Mouse (Mus musculus) MEL (cell line): ENCODE data around the gene Fut8.
A peak's percentile ranks its signal among the peaks of the same experiment; 100 is the strongest.

Experiments
- CTCF ChIP-seq, 3 experiments: IDR thresholded peaks in 2 of 3; conservative IDR thresholded peaks in 1 of 3; 2 replicates each; pipeline ENCODE4 v1.5.1; 2011 to 2012; ENCODE audit warnings: low read length in 3 of 3, low read depth in 2 of 3, mild to moderate bottlenecking in 2 of 3, improper control_type of control experiment in 1 of 3, inconsistent platforms in 1 of 3, mixed read lengths in 1 of 3, moderate library complexity in 1 of 3; ENCODE audit not compliant: control insufficient read depth in 1 of 3, insufficient read depth in 1 of 3, poor library complexity in 1 of 3, severe bottlenecking in 1 of 3
- GATA1 ChIP-seq: IDR thresholded peaks from 2 replicates; pipeline ENCODE4 v1.6.1; 2011; ENCODE audit warnings: low read depth, low read length, improper control_type of control experiment
- MAFK ChIP-seq: IDR thresholded peaks from 2 replicates; pipeline ENCODE4 v1.6.1; 2011; ENCODE audit warnings: low read depth, mild to moderate bottlenecking, low read length, improper control_type of control experiment, borderline replicate concordance
- MEF2A ChIP-seq: IDR thresholded peaks from 2 replicates; pipeline ENCODE4 v1.6.1; 2014; ENCODE audit warnings: low read depth, mild to moderate bottlenecking, inconsistent platforms, low read length, improper control_type of control experiment; ENCODE audit not compliant: poor library complexity, insufficient replicate concordance, severe bottlenecking; ENCODE audit errors: extremely low read depth
- MXI1 ChIP-seq: IDR thresholded peaks from 2 replicates; pipeline ENCODE4 v1.6.1; 2011; ENCODE audit warnings: mild to moderate bottlenecking, low read depth, low read length, improper control_type of control experiment
- MYB ChIP-seq: IDR thresholded peaks from 2 replicates; pipeline ENCODE4 v1.6.1; 2011; ENCODE audit warnings: mild to moderate bottlenecking, low read depth, low read length, improper control_type of control experiment
- POLR2A ChIP-seq, 2 experiments: IDR thresholded peaks; 2 replicates each; pipeline ENCODE4 v1.6.1; 2011 to 2012; ENCODE audit warnings: low read length in 2 of 2, mild to moderate bottlenecking in 2 of 2, control low read depth in 1 of 2, improper control_type of control experiment in 1 of 2, low read depth in 1 of 2, moderate library complexity in 1 of 2; ENCODE audit not compliant: control insufficient read depth in 1 of 2, insufficient read depth in 1 of 2, poor library complexity in 1 of 2
- POLR2AphosphoS2 ChIP-seq: IDR thresholded peaks from 2 replicates; pipeline ENCODE4 v1.6.1; 2011; ENCODE audit warnings: low read length, improper control_type of control experiment
- SMC3 ChIP-seq: IDR thresholded peaks from 2 replicates; pipeline ENCODE4 v1.6.1; 2011; ENCODE audit warnings: low read depth, low read length, improper control_type of control experiment
- TCF12 ChIP-seq: IDR thresholded peaks from 2 replicates; pipeline ENCODE4 v1.6.1; 2014; ENCODE audit warnings: low read depth, mild to moderate bottlenecking, inconsistent platforms, low read length, improper control_type of control experiment, moderate library complexity
- ZC3H11A ChIP-seq: IDR thresholded peaks from 2 replicates; pipeline ENCODE4 v1.6.1; 2012; ENCODE audit warnings: low read depth, mild to moderate bottlenecking, inconsistent platforms, low read length, improper control_type of control experiment
- ZNF384 ChIP-seq: IDR thresholded peaks from 2 replicates; pipeline ENCODE4 v1.6.1; 2012; ENCODE audit warnings: low read depth, mild to moderate bottlenecking, inconsistent platforms, low read length, improper control_type of control experiment

- TF ChIP-seq POLR2AphosphoS2 (no peak; the same call in 1 of the 2 replicates), MEF2A (no peak), CTCF (IDR thresholded peaks at IDR 0.05 in 2 of 3, conservative IDR thresholded peaks at IDR 0.05 in 1 of 3; ENCODE audit: control insufficient read depth in 1 of 3, insufficient read depth in 1 of 3, low read depth in 2 of 3, low read length in 3 of 3, poor library complexity in 1 of 3, severe bottlenecking in 1 of 3) (no peak), MYB (no peak), TCF12 (no peak), GATA1 (no peak), POLR2A (IDR thresholded peaks at IDR 0.05; ENCODE audit: control insufficient read depth in 1 of 2, insufficient read depth in 1 of 2, low read depth in 1 of 2, low read length in 2 of 2, poor library complexity in 1 of 2) (peak; percentile 19 to 53; a peak in 3 of 4 replicates), MXI1 (no peak), ZNF384 (no peak; the same call in 1 of the 2 replicates), MAFK (no peak), ZC3H11A (no peak), SMC3 (peak; percentile 6; the same call in 1 of the 2 replicates)
Observed at GRCm38 (mm10) chr12:77237950-77238530, at the start of gene Fut8.
